Mouse (Mus musculus) midbrain, embryonic 13.5 days (tissue): Measurements from ENCODE around the gene Dmp1. TPM values are rescaled to one million over a fixed set of nuclear protein-coding genes. Genes with fewer than 3 reads are reported as not detected.

Experiments
- ATAC-seq: fragments of 200-750 bp; cut with Nextera tagmentation; 2 replicates; pipeline ENCODE4 v1.8.0; 2017; ENCODE audit warnings: mild to moderate bottlenecking, moderate TSS enrichment, moderate library complexity
- H3K27ac ChIP-seq: fragments of 300-500 bp; sonication (generic); 2 replicates; pipeline ENCODE4 v1.5.1; 2015; ENCODE audit warnings: inconsistent platforms, mild to moderate bottlenecking, moderate library complexity
- H3K27me3 ChIP-seq: fragments of 300-500 bp; sonication (generic); 2 replicates; pipeline ENCODE4 v1.6.1; 2015; ENCODE audit warnings: mild to moderate bottlenecking, inconsistent platforms
- H3K36me3 ChIP-seq: fragments of 300-500 bp; sonication (generic); 2 replicates; pipeline ENCODE4 v1.6.1; 2015; ENCODE audit warnings: mild to moderate bottlenecking, inconsistent platforms
- H3K4me1 ChIP-seq: fragments of 300-500 bp; sonication (generic); replicated peaks from 2 replicates; pipeline ENCODE4 v1.6.1; 2015; ENCODE audit warnings: inconsistent platforms
- H3K4me2 ChIP-seq: fragments of 300-500 bp; sonication (generic); replicated peaks from 2 replicates; pipeline ENCODE4 v1.6.1; 2015; ENCODE audit warnings: moderate library complexity, mild to moderate bottlenecking, inconsistent platforms
- H3K4me3 ChIP-seq: fragments of 300-500 bp; sonication (generic); replicated peaks from 2 replicates; pipeline ENCODE4 v1.5.1; 2015; ENCODE audit warnings: mild to moderate bottlenecking, inconsistent platforms
- H3K9ac ChIP-seq: fragments of 300-500 bp; sonication (generic); replicated peaks from 2 replicates; pipeline ENCODE4 v1.6.1; 2015; ENCODE audit warnings: mild to moderate bottlenecking, inconsistent platforms
- H3K9me3 ChIP-seq: fragments of 300-500 bp; sonication (generic); 2 replicates; pipeline ENCODE4 v1.6.1; 2016; ENCODE audit warnings: mild to moderate bottlenecking, inconsistent platforms
- WGBS: fragments of 180-500 bp; shearing (Covaris S2); methylation state at CpG from one replicate; pipeline ENCODE4 v1.1.7; 2015; 5-methylcytosine and 5-hydroxymethylcytosine counted together
- polyA plus RNA-seq: library from polyadenylated mRNA; unstranded; fragments of >200 nt; fragmentation: Nextera tagmentation; extraction: Ambion mirVana; gene quantifications from 2 replicates; pipeline ENCODE4 v1.2.1, GENCODE M21; 2015

Dmp1 gene
- polyA plus RNA-seq, 1 experiment from 2014 or later = 0.59 TPM

DNA sequence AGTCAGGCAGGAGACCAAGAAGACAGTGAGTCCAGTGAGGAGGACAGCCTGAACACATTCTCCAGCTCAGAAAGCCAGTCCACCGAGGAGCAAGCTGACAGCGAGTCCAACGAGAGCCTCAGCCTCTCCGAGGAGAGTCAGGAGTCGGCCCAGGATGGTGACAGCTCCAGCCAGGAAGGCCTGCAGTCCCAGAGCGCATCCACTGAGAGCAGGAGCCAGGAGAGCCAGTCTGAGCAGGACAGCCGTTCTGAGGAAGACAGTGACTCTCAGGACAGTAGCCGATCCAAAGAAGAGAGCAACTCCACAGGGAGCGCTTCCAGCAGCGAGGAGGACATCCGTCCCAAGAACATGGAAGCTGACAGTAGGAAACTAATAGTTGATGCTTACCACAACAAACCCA lies 10.1 kb downstream of the Dmp1 start:
- ATAC-seq = no peak
- no peak overlapping the region for H3K9ac ChIP-seq
- no peaks in the 10 kb centered on the region for H3K27me3 ChIP-seq
- H3K36me3 ChIP-seq = no peaks in the 10 kb centered on the region
- no peak overlapping the region for H3K4me2 ChIP-seq
- 85% methylated on average over 11 of the region's 11 CpGs for WGBS
- no peak overlapping the region for H3K27ac ChIP-seq
- H3K4me1 ChIP-seq = no peaks in the 10 kb centered on the region
- H3K4me3 ChIP-seq = no peak overlapping the region
- H3K9me3 ChIP-seq = no peaks in the 10 kb centered on the region

DNA sequence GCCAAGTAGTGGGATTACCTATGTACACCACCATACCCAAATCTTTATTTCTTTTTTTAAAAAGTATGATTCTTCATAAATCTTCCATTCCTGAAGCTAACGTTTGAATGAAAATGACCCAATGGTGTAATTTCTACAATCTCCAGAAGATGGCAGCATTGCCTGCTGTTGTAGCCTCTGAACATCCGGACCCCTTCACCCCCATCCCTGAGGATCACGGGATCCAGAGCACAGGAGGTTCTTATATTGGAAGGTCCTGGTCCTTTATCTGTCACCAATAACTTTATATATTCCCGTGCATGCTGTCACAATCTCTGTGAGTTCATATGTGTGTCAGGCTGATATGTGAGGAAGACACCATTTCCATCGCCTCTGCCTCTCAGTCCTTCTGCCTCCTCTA lies 16.5 kb downstream of the Dmp1 start:
- Histone ChIP-seq H3K4me2 (no peak overlapping the region), H3K9ac (no peak overlapping the region), H3K36me3 (no peaks in the 10 kb centered on the region), H3K9me3 (no peaks in the 10 kb centered on the region), H3K27me3 (no peaks in the 10 kb centered on the region), H3K4me1 (no peaks in the 10 kb centered on the region), H3K4me3 (no peak overlapping the region), H3K27ac (no peak overlapping the region)
- ATAC-seq = no peak
- WGBS = 35% methylated on average over 5 of the region's 5 CpGs

DNA sequence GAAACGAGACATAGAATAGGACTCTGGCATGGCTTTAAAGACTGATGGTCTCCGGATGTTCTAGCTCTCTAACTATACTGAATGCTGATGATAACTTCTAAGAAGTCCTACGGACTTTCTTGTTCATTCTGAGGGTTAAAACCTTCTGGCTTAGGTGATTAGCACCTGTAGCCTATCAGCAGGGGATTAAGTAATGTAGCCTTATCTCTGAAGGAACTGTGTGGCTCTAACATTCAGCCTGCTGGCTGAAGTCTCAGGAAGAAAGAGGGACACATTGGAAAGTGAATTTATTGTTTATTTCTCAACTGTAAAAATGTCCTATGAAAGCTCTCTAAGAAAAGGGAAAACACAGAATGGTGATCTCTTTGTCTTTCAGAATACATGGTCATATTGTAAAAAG lies 21.9 kb downstream of the Dmp1 start:
- H3K9me3 ChIP-seq = no peaks in the 10 kb centered on the region
- H3K36me3 ChIP-seq = no peaks in the 10 kb centered on the region
- no peaks in the 10 kb centered on the region for H3K4me1 ChIP-seq
- no peak overlapping the region for H3K9ac ChIP-seq
- no peak for ATAC-seq
- H3K27me3 ChIP-seq = no peaks in the 10 kb centered on the region
- H3K4me3 ChIP-seq = no peak overlapping the region
- no peak overlapping the region for H3K4me2 ChIP-seq
- H3K27ac ChIP-seq = no peak overlapping the region
- WGBS = 86% methylated on average over 3 of the region's 3 CpGs

DNA sequence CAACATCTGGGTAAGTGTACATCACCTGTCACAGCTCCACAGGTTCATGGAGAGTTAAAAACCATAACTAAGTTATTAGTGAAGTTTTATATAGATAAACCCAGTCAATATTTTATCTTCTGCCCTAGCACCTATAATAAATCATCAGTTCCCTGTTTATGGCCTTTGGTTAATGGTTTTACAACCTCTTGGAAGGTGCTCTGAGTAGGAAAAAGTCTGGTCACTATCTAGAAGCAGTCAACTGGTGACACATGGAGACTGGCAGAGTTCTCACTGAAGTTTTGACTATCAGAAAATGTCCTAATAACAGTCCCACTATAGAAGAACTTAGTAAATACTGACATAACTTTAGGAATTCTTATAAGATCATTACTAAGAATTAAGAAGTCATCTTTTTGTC lies 22.3 kb downstream of the Dmp1 start:
- no peak for ATAC-seq
- Histone ChIP-seq H3K27me3 (no peaks in the 10 kb centered on the region), H3K4me3 (no peak overlapping the region), H3K4me2 (no peak overlapping the region), H3K4me1 (no peaks in the 10 kb centered on the region), H3K9me3 (no peaks in the 10 kb centered on the region), H3K36me3 (no peaks in the 10 kb centered on the region), H3K27ac (no peak overlapping the region), H3K9ac (no peak overlapping the region)

DNA sequence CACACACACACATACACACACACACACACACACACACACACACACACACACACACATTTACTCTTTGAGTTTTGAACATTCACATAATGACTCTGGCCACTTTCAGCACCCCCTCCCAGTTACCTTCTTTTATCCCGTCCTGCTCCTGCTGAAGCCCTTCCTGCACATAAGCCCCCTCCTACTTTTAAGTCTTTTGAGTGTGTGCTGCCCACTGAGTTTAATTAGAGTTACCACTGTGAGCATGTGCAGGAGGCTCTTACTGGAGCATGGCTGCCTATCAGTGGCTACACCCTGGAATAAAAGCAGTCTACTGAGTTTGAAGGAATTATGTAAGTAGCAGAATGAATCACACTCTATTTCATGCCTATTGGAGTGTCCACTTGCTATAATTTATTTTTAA lies 26.1 kb downstream of the Dmp1 start:
- WGBS = 23% methylated on average over 1 of the region's 1 CpGs
- Histone ChIP-seq H3K4me2 (no peak overlapping the region), H3K9me3 (no peaks in the 10 kb centered on the region), H3K4me3 (no peak overlapping the region), H3K27me3 (no peaks in the 10 kb centered on the region), H3K36me3 (no peaks in the 10 kb centered on the region), H3K27ac (no peak overlapping the region), H3K4me1 (no peaks in the 10 kb centered on the region), H3K9ac (no peak overlapping the region)
- 0 out of 2 replicates have a peak, but pooled peaks have one; percentile 30 for ATAC-seq

DNA sequence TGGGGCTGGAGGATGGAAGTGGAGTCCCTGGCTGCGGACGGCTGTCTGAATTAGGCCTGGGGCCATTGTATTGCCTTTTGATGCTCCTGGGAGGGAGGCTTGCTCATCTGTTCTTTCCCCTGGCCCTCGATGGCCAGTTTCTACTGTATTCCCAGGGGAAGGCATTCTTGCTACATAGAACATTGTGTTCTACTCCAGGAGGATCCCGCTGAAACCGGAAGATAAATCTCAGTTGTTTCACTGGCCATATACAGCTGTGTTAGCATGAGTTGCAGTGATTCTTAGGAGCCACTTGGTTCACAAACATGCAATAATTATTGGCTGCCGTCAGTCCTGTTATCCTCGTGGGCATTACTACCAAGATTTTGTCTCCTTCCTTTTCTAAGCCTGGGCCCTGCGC lies 34.3 kb downstream of the Dmp1 start:
- Histone ChIP-seq H3K27me3 (no peaks in the 10 kb centered on the region), H3K27ac (no peak overlapping the region), H3K4me1 (no peaks in the 10 kb centered on the region), H3K36me3 (no peaks in the 10 kb centered on the region), H3K9me3 (no peaks in the 10 kb centered on the region), H3K4me2 (no peak overlapping the region), H3K4me3 (no peak overlapping the region), H3K9ac (no peak overlapping the region)
- 86% methylated on average over 8 of the region's 8 CpGs for WGBS
- no peak for ATAC-seq

DNA sequence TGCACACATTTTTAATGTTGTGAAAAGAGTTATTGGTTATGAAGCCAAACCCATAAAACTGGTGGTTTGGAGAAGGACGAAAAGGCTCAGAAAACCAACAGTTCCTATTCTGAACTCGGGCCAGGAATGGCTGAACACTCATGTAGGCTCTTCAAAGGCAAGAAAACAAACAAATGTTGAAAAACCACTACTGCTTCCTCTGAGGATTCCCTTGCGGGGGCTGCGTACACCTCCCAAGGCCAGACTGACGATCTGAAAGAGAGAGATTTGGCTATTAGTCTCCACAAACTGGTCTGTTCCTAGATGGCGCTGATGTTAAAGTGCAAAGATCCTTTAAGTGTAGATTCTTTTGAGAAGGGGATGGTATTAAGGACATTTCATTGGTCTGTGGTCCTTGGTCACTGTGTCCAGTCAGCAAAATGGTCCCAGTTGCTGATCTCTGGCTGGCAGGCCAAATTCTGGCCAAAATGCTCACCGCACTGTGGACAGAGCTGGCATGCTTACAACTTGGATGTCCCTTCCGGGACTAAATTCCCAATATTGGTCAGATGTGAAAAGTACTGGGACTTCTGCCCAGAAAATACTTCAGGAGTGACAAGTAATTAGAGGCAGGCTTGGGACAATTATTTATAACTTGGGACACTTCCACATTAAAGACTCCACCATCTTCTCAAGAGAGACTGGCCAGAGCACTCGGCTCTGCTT lies 37.4 kb downstream of the Dmp1 start:
- no peaks in the 10 kb centered on the region for H3K4me1 ChIP-seq
- H3K9me3 ChIP-seq = no peaks in the 10 kb centered on the region
- 90% methylated on average over 9 of the region's 9 CpGs for WGBS
- H3K27ac ChIP-seq = no peak overlapping the region
- no peak overlapping the region for H3K4me3 ChIP-seq
- H3K9ac ChIP-seq = no peak overlapping the region
- no peaks in the 10 kb centered on the region for H3K27me3 ChIP-seq
- no peaks in the 10 kb centered on the region for H3K36me3 ChIP-seq
- H3K4me2 ChIP-seq = no peak overlapping the region
- ATAC-seq = no peak

DNA sequence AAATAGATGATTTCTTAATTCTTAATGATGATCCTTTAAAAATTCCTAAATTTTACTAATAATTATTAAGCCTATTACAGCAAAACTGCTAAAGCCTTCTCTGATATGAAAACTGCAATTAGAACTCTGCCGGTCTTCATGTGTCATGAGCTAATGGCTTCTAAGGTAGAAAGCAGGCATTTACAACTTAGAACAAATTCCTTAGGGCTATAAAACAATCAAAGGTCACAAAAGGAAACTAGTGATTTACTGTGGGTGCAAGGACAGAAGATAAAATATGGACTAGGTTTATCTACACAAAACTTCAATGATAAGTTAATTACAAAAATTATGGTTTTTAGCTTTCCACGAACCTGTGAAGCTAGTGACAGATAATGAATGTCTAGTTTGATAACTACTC lies 41.8 kb downstream of the Dmp1 start:
- Histone ChIP-seq H3K9ac (no peak overlapping the region), H3K4me1 (no peaks in the 10 kb centered on the region), H3K9me3 (no peaks in the 10 kb centered on the region), H3K36me3 (no peaks in the 10 kb centered on the region), H3K4me3 (no peak overlapping the region), H3K27me3 (no peaks in the 10 kb centered on the region), H3K4me2 (no peak overlapping the region), H3K27ac (no peak overlapping the region)
- 92% methylated on average over 2 of the region's 2 CpGs for WGBS
- ATAC-seq = no peak

DNA sequence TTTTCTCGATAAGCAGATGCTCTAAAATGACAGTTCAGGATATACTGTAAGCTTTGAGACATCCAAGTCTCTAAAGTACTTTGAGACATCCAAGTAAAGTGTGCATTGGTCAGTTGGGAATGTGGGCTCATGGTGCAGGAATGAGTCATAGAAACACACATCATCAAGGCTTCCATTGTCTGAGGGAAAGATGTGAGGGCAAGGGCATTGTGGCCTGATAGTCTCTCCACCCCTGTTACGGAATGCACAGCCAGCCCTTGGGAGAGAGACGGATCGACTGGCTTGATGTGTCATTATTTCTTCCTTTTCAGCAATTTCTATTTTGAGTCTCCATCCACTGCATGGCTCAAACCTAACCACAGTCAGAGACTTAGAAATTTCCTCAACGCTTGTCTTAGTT lies 49.4 kb downstream of the Dmp1 start:
- no peak overlapping the region for H3K27ac ChIP-seq
- no peaks in the 10 kb centered on the region for H3K9me3 ChIP-seq
- H3K27me3 ChIP-seq = no peaks in the 10 kb centered on the region
- no peak overlapping the region for H3K4me3 ChIP-seq
- 89% methylated on average over 5 of the region's 5 CpGs for WGBS
- no peaks in the 10 kb centered on the region for H3K36me3 ChIP-seq
- no peak for ATAC-seq
- H3K4me1 ChIP-seq = no peaks in the 10 kb centered on the region
- H3K4me2 ChIP-seq = no peak overlapping the region
- no peak overlapping the region for H3K9ac ChIP-seq

DNA sequence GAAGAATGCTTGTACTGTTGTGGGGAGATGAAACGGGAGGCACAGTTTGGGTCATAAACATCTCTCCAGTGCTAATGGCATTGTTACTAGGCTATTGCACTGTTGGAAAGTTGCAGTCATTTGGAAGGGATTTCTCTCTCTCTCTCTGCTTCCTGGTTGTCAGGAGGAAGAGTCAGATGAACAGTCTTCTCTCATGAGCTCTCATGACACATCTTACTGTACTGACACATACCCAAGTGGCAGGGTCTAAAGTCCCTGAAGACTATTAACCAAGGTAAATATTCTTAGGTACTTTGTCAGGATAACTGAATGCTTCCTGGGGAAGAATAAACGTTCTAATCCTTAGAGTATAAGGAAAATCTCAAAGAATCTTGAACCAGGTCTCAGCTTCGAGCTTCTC lies 54.2 kb downstream of the Dmp1 start:
- Histone ChIP-seq H3K4me3 (no peak overlapping the region), H3K9me3 (no peaks in the 10 kb centered on the region), H3K4me1 (no peaks in the 10 kb centered on the region), H3K36me3 (no peaks in the 10 kb centered on the region), H3K9ac (no peak overlapping the region), H3K27ac (no peak overlapping the region), H3K27me3 (no peaks in the 10 kb centered on the region), H3K4me2 (no peak overlapping the region)
- no peak for ATAC-seq
- WGBS = 79% methylated on average over 3 of the region's 3 CpGs

DNA sequence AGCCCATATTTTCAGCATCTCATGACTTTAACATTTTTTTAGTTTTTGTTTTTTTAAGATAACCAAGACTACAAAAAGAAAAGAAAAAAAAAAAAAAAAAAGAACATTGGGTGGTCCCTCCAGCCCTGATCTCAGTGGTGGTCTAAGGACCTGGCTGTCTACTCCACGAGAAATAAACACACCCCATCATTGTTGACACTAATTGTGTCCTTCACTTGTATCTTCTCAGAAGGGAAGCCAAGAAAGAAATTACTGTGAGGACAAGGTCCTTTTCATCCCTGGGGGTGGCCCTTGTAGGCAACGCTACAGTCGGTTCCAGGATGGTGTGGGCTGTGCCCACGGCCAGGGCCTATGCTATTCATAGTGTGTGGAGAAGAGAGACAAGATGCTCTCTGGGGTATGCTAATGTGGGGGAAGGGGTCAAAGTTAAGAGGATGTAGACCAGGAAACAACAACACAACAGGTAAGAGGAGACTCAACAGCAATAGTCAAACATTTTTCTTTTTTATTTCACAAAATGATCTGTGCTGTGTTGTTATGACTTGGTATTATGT lies 59.6 kb downstream of the Dmp1 start:
- Histone ChIP-seq H3K9ac (no peak overlapping the region), H3K4me3 (no peak overlapping the region), H3K4me1 (no peaks in the 10 kb centered on the region), H3K9me3 (no peaks in the 10 kb centered on the region), H3K4me2 (no peak overlapping the region), H3K27me3 (no peaks in the 10 kb centered on the region), H3K36me3 (no peaks in the 10 kb centered on the region), H3K27ac (no peak overlapping the region)
- 86% methylated on average over 4 of the region's 4 CpGs for WGBS
- ATAC-seq = no peak

DNA sequence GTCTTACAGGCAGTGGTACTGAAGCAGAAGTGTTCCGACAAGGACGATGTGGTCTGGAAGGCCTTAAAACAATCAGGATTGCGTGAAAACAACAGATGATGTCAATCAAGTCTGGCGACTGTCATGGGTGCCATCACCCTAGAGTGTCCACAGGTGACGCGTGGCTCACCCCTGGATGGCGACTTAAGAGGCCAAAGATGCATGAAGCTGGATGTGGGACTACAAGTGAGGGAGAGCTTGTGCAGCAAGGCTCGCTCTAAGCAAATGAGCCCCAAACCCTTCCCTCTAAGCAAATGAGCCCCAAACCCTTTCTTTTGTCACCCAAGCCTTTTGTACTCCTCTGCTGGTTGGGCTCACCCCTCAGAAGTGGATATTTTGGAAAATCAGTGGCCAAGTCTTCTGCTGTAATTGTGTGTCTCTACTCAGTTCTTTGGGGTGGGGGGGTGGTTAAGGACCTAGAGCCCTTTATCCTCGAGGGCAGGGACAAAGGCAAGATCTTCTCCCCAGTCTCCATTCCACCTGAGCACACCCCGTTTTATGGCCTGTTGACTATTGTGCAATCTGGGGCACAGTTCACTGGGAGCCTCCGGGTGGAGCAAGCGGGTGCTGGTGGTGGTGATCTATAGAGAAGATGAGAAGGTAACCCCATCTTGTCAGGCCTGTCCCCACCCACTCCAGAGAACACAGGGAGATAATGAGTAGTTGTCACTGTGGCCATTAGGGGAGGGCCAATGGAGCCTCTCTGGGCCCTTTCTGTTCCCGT lies 60.8 kb downstream of the Dmp1 start:
- WGBS = 87% methylated on average over 13 of the region's 13 CpGs
- no peaks in the 10 kb centered on the region for H3K9me3 ChIP-seq

More for the DNA sequence above, 60.8 kb downstream of the Dmp1 start:
- 0 out of 2 replicates have a peak, but pooled peaks have one; percentile 20 for ATAC-seq
- Histone ChIP-seq H3K27ac (no peak overlapping the region), H3K4me1 (no peaks in the 10 kb centered on the region), H3K36me3 (no peaks in the 10 kb centered on the region), H3K9ac (no peak overlapping the region), H3K4me2 (no peak overlapping the region), H3K27me3 (no peaks in the 10 kb centered on the region), H3K4me3 (no peak overlapping the region)
